Mouse (Mus musculus): ENCODE results near the gene Ggta1.

GRCm38 (mm10) chr2:35434576-35435123 is 28.4 kb downstream of the Ggta1 start:
- TF ChIP-seq HCFC1 (IDR thresholded peaks at IDR 0.05; ENCODE audit: borderline replicate concordance, insufficient read depth, low read length) (no peak), ZC3H11A (IDR thresholded peaks at IDR 0.05; ENCODE audit: borderline replicate concordance, low read depth, low read length) (no peak), ZNF384 (IDR thresholded peaks at IDR 0.05; ENCODE audit: low read depth, low read length) (no peak)

Measured in ES-E14 (cell line).